Mouse (Mus musculus): ENCODE results near the gene Ubqln2. TPM values are rescaled to one million over a fixed set of nuclear protein-coding genes. Genes with fewer than 3 reads are reported as not detected.

Gene Ubqln2
- polyA plus RNA-seq, 1 experiment from 2014 or later = 19.5 TPM

Other genes starting within 250 kb of the Ubqln2 start
- not detected in 2 replicates for gene Cypt3, start 60.4 kb downstream of the Ubqln2 start, polyA plus RNA-seq (2015; fragmentation: Nextera tagmentation; extraction: Ambion mirVana)
- 5.2 and 5.4 TPM in 2 replicates for gene Kctd12b, start 198.2 kb downstream of the Ubqln2 start, polyA plus RNA-seq (2015; fragmentation: Nextera tagmentation; extraction: Ambion mirVana)
- 88.8 and 105 TPM in 2 replicates for gene Nbdy, start 225.4 kb downstream of the Ubqln2 start, polyA plus RNA-seq (2015; fragmentation: Nextera tagmentation; extraction: Ambion mirVana)